Mouse (Mus musculus): Measurements from ENCODE around the gene Senp2.

Gene Senp2

DNA sequence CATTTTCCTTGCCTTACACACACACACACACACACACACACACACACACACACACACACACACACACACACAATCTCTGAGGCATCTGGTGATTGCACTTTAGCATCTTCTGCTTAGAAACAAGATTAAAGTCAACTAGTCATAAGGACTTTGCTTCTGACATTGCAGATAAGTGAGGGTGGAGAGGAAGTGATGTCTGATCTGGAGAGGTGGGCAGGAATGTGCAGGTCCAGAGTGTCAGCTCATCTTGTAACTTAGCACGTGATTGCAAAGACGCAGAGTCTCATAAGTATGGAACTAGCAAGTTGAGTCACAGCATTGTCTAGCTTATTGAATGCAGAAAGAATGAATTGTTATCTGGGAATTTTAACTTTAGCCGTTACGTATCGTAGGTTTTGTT is 18.2 kb downstream of the Senp2 start:
- DNase-seq: no peak

GRCm38 (mm10) chr16:22038554-22038953 is 29.3 kb downstream of the Senp2 start:
- DNase-seq: no peak

DNA sequence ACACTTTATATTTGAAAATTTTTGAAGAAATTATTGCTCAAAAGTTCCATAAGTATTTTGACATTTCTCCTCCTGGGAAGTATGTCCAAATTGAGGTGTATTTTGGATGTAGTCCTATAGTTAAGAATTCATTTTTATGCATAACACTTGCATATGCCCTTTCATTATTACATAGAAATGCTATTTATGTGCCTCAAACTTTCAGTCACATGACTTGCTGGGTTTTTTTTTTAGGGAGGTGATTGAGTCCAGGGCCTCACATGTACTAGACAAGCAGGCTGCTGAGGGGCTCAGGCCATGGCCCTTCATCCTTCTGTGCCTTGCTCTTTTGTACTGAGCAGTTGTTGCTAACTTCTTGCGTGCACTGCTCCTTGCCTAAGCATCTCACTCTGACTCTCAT is 30.7 kb downstream of the Senp2 start:
- DNase-seq: no peak

DNA sequence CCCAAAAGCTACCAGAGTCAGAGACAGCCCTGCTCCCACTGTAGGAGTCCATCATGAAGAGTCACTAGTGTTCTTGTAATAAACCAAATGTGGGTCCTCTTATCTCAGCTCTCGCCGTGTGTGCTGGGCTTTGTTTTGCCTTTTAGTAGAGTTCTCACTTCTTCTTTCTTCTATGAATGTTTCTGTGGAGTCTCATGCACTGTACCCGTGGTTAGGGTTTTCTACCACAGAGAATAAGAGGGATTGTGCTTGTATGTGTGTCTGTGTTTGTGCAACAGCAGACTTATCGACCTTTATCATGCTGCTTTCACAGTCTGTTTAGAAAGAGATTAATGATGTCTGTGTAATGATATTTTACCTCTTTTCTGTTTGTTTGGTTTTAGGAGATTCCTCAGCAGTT is 34.5 kb downstream of the Senp2 start:
- no peak for DNase-seq

- no peak for DNase-seq
Measured at GRCm38 (mm10) chr16:22045930-22046329, 36.6 kb downstream of the Senp2 start.

DNA sequence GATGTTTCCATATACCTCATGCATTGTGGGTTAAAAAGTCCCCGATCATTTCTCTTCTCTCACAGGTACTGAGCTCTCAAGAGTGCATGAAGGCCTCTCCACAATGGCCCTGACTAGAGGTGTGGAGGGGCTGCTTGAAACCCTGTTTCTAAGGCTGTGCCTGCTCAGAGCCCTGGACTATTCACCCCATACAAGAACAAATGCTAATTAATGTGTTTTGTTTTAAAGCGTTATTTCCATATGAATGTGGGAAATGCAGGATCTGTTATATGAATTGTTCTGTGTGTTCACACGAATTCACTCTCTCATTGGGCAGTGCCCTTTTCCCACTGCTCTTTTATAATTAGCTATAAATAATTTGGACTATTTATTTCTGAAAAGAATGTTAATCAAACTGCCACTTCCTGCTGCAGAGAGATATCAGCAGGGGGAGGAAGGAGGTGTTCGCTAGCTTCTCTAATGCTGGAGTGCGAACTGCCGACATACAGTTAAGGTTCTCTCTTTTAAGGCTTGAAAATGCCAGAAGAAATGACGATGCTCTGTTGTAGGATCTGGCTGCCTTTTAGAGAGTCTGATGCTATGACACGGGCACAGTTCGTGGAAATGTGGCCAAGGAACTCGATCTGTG is 37.6 kb downstream of the Senp2 start:
- no peak for DNase-seq

- no peak for DNase-seq
Measured at GRCm38 (mm10) chr16:22053411-22053810, 44.1 kb downstream of the Senp2 start.

GRCm38 (mm10) chr16:22057498-22057897 is 48.2 kb downstream of the Senp2 start:
- no peak for DNase-seq

- DNase-seq: no peak
Measured at GRCm38 (mm10) chr16:22058871-22059270, 49.6 kb downstream of the Senp2 start.

GRCm38 (mm10) chr16:22060416-22060815 is 51.1 kb downstream of the Senp2 start:
- DNase-seq: no peak

GRCm38 (mm10) chr16:22061555-22062160 is 52.4 kb downstream of the Senp2 start:
- no peak for DNase-seq

GRCm38 (mm10) chr16:22062284-22062683 is 53.0 kb downstream of the Senp2 start:
- no peak for DNase-seq

DNA sequence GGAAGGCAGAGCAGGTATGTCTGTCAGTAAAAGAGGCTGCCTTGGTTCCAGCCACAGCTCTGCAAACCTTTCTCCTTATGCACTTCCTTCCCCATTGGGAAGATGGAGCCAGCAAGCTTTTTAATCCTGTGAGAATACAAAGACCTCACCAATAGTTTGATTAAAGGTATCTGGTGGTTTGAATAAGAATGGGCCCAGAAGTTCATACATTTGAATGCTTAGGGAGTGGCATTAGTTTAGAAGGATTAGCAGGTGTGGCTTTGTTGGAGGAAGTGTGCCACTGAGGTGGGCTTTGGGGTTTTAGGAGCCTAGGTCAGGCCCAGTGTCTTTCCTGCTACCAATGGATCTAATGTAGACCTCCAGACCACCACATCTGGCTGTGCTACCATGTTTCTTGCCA is 56.3 kb downstream of the Senp2 start:
- no peak for DNase-seq

DNA sequence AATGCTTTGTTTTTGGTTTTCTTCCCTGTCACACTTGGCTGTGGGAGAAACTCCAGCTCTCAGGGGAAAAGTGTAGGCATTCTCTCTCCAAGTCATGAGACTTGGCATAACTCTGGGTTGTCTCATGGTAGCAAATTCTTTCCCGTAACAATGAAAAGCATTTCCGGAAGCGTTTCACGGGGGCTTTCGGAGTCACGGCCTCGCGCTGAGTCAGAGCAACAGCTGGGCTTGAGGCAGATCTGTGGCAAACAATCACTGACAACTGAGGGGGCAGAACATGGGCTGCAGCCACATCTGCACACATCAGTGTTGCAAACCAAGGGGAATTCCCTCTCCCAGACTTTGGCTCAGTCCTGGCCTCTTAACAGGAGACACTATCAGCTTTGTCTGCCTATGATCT is 58.1 kb downstream of the Senp2 start:
- DNase-seq: peak; percentile 58

GRCm38 (mm10) chr16:22071361-22071760 is 62.1 kb downstream of the Senp2 start:
- DNase-seq: peak; percentile 30

DNA sequence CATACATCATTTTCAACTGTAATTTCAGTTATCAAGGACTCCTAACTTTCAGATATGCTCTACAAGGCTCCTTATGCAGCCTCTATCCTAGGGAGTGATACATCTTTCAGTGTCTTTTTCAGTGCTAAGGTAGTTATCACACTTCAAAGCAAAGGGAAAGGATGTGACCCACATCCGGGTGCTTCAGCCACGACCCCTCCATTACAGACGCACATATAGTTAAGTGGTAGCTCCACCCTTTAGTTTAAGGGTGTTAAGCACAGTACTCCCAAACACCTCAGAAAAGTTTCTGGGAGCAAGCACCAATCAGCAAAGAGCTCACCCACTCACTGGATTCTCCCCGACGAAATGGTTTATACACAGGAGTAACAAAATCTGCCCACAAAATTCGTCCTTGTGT is 65.8 kb downstream of the Senp2 start:
- no peak for DNase-seq

DNA sequence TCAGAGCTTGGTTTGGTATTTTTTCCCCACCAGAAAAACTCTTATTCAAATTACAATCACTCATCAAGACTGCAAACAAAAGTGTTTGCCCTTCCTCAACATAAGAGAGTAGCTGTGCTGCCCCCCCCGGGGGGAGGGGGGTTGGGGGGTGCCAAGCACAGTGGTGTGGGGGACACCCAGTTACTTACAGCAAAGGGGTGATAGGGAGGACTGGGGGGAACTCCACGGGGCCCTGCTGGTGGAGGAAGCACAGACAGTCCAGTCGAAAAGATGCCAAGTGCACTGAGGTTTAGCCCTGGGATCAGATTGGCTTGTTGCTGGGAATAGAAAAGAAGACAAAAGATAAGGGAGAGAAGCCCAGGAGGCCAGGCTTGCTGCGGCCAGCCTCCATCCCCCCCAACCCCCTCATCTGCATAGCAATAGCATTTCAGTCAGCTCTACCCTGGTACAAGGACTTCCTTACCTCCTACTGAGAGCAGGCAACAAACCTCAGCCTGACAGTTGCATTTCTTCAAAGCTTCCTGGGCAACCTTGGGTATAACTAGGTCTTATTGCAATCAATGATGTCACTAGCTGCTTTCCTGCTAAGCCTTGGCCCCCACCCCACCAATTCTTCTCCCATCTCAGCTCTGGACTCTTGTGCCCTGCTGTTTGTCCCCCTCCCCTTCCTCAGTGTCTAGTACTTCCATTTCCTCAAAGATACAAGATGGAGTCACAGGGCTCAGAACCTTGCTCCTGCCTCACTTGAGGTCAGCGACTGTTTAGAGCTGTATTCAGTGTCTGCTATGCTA is 66.7 kb downstream of the Senp2 start:
- no peak for DNase-seq

- peak; percentile 83 for DNase-seq
Measured at GRCm38 (mm10) chr16:22076620-22076941, 67.3 kb downstream of the Senp2 start.

- DNase-seq: no peak
Measured at GRCm38 (mm10) chr16:22080125-22080710, 70.9 kb downstream of the Senp2 start.

DNA sequence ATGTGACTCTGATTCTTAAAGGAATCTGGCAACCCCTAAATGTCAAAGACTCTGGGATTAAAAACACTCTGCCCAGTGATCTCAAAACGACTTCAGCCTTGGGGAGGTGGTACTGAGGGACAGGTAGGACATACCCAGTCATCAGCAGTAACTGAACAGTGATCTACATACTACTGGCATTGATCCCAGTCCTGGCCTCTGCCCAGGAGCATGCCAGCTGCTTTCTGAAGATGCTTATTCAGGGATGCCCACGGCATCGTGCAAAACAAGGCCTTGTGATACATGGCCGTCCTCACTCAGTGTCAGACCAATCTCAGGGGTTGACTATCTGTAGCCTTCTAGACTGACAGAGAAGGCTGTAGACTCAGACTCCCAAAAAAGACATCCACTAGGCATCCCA is 76.1 kb downstream of the Senp2 start:
- DNase-seq: no peak

- DNase-seq: no peak
Measured at GRCm38 (mm10) chr16:22091255-22091783, 82.0 kb downstream of the Senp2 start.

DNA sequence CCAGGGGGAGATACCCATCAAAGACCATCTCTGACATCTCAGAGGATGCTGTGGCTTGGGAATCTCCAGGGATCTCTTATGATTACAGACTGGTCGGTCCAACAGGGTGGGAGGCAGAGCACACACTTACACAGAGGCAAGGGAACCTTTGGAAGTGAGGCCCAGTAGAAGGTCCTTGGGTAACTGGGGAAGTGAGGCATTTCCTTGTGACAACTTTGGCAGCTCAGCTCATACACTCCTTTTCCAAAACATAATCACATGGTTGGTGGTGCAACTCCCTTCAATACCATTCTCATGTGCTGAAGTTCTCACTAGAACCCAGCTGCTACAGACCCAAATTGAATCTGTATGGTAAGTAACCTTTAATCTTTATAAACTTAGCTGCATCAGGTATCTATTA is 86.5 kb downstream of the Senp2 start:
- no peak for DNase-seq

DNA sequence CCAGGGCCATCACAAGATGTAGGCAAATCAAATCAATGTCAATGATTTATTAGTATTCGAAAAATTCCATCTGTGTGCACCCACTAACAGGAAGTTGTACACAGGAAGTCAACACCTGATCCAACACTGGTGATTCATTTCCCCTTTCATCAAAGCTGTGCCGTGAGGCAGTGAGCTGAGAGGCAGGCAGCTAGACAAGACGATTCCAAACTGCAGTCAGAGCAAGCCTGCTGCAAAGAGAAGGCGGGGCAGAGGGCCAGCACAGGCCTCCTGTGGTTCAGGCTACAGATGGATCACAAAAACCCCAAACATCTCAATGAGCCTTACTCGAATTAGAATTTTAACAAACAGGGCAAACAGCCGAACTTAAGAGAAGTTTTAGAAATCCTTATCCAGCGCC is 88.4 kb downstream of the Senp2 start:
- DNase-seq: no peak
